Mouse (Mus musculus): Measurements from ENCODE around the gene Anapc13.

Gene Anapc13

DNA sequence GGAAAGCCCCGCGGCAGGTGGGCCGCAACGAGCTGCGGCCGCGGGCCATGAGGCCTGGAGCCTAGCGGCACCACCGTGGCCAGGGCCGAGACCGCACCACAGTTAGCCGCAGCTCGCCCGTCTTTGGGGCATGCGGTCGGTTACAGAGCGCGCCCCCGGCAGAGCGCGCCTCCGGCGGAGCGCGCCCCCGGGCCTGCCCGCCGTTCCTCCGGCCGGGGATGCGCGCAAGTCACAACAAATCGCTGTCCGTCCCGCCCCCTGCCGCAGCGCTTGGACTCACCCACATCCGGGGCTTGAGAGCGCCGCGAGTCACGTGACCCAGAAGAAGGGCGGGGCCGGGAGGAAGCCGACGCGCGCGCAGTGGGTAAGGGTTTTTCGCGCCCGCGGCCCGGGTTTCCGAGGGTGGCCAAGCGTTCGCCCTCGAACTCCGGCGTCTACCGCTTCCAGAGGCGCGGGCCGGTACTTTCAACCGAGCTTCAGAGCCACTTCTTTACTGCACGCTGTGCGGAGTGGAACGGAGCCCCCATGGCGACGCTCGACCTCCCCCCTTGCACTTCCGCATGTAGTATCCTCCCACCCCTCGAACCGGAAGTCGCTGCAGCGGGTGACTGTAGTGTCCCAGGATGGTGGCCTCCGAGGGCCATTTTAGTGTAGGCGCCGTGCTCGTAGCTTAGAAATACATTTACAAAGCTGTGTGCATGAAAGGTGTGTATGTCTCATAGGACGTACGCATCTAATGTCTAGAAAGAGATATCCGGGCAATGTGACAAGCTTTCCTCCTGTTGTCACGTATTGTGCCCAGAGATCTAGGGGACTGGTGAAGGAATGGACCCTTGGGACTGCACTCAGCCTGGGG, at the start of gene Anapc13, which contains the start of gene Cep63:
Anapc13 (plus strand) TSS at position 314 of the 856 bp plus-strand sequence.
Cep63 (minus strand) TSS at position 552 of the 856 bp plus-strand sequence.
- peak; percentile 96 for DNase-seq (ENCODE audit: low spot score in 2 of 2)

DNA sequence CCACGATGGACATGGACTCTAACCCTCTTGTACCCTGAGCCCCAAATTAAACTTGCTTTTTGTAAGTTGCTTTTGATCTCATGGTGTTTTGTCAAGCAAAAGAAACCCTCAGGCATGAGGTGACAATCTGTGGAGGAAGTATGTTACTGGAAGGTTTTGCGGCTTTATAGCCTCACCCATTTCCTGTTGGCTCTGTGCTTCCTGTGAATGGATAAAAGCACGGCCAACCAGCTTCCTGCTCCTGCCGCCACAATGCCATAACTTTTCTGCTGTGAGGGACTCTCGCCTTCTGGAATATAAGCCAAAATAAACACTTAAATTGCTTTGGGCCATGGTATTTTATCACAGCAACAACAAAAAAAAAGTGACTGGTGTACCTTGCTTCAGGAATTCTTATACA, 48.6 kb upstream of the Anapc13 start:
- no peak for DNase-seq (ENCODE audit: low spot score in 2 of 2)

DNA sequence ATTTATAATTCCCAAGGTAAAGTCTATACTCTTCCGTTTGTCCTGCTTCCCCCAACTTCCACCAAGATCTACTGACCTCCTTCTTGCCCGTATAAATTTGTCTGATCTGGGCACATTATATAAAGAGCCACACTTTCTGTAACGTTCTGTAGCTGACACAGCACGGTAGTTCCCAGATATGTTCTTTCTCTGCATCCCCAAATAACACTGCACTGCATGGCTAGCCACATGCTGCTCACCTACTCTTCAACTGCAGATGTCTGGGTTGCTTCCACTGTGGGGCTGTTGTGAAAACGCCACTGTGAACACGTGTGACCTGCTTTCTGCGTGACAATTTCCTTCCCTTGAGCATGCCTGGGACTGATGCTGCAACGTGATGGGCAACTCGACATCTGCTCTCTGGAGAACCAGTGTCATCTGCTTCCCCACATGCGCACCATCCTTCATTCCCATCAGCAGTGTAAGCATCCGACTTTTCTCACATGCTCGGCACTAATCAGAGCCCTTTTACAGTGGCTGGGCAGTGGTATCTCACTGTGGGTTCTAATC, 44.1 kb upstream of the Anapc13 start:
- DNase-seq (ENCODE audit: low spot score in 2 of 2), result peak; percentile 20 to 34

DNA sequence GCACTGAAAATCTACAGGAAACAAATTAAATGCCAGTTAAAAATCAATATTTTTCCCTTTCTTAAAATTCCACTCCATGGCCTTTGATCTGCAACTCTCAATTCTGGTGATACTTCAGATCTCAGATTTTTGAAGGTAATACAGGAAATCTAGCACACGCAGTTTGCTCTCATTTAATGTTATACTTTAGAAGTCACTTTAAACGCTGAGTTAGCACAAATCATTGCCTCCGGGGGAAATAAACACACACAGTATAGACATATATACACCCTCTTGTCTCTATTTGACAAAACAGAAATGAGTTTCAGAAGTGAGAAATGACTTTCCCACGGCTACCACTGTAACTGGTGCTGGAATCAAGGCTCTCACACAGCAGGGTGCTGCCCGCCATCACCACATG, 38.7 kb upstream of the Anapc13 start:
- DNase-seq (ENCODE audit: low spot score in 2 of 2), result no peak

DNA sequence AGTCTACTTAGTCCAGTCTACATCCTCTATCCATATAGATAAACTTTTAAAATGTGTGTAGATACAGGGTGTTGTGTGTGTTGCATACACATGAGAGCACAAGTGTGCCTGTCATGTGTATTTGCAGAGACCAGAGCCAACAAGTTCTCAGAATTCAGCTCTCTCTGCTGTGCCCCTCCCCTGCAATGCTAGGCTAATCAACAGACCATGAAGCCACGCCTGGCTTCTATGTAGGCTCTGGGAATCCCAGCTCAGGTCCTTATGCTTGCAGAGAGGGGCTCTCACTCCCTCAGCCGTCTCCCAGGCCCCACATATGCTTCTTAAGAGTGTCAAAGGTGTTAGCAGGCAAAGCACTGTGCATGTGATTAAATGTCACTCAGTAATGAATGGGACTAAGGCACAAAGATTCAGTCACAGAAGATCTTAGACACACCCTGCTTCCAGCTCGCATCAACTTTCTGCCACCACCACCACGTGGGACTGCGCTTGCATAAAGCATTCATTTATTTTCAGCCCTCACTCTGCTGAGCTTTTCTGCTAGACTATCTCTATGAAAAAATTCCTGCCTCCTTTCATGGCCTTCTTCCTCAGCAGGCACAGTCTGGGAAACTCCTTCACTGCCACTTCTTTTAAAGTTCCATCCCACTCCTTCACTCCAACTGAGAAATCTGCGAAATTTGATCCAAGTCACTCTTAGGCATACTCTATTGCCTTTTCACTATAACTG, 31.3 kb upstream of the Anapc13 start:
- DNase-seq (ENCODE audit: low spot score in 2 of 2), result peak in 1 of 2 experiments; percentile 37

DNA sequence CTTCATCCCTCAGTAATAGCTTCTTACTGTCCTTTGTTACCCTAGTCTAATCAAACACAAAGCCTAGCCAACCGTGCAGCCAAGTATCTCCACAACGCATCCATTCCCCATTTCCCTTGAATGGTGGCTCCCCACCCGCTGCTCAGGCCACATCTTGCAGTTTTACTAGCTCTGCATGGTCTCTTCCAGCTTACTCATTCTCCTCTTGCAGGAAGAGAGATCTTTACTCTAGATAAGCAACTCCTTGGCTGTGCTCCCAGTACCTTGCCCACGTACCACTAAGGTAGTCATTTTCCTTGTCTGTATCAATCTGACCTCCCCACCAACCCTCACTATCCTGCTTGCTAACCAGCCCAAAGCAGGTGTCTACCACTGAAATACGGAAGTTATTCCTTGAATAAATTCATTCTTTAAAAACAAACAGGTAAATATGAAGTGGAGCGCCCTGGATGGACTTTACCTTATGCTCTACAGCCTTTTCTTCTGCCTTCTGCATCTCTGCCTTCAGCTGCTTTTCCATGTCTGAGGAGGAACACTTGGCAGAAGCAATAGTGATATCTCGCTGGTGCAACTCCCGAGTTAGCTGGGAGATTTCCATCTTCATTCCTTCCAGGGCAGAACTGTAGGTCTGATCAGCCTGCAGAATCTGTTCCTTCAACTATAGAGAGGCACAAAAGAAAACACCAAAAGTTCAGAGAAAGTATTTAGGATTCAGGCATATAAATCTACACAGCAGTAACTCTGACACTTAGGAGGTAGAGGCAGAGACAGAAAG, 30.2 kb upstream of the Anapc13 start:
- no peak for DNase-seq (ENCODE audit: low spot score in 2 of 2)

DNA sequence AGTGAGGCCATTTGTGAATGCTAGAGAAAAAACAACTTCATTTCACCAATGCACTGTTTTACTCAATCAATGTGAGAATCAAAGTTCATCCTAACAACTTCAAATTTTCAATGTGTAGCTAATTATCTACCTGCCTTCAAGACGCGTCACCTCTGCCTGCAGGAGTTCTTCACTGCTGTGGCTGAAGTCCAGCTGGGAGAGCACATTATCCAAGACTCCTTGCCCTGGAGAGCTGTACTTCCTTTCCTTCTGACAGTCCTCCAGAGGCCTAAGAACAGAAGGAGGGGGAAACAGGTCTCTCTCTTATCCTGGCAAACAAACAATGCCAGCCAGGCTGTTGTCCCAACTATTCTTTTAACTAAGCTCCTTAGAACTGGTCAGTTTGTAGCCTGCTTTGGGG, 24.9 kb upstream of the Anapc13 start:
- no peak for DNase-seq (ENCODE audit: low spot score in 2 of 2)

DNA sequence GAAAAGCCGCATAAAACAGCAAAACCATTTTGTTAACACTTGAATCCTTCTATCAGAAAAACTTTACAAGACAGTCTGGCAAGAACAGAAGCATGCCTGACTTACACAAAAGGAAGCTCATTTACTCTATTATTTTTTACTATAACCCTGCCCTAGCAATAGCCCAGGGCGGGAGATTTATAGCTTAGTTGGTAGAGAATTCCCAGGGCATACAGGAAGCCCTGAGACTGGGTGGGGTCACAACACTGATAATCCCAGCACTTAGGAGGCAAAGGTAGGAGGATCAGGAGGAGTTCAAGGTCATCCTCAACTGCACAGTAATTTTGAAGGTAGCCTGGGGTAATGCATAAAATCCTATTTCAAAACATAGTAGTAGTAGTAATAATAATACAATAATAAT, 24.4 kb upstream of the Anapc13 start:
- no peak for DNase-seq (ENCODE audit: low spot score in 2 of 2)

DNA sequence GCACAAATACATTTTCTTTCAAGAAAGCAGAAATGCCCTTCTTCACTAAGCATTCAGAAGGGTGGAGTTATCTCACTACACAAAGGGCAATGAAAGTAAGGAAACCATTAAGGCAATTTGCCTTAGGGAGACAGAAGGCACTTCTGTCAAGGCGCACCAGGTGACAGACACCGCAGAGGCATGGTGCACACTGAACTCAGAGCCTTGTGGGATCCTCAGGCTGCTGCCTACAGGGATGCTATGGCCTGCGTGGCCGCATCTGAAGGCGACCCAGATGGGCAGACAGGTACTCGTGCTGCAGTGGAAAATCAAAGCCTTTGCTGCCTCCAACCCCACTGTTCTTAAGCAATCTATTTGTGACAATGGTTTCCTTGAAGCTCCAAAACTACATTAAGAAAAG, 20.9 kb upstream of the Anapc13 start:
- DNase-seq (ENCODE audit: low spot score in 2 of 2), result no peak

DNA sequence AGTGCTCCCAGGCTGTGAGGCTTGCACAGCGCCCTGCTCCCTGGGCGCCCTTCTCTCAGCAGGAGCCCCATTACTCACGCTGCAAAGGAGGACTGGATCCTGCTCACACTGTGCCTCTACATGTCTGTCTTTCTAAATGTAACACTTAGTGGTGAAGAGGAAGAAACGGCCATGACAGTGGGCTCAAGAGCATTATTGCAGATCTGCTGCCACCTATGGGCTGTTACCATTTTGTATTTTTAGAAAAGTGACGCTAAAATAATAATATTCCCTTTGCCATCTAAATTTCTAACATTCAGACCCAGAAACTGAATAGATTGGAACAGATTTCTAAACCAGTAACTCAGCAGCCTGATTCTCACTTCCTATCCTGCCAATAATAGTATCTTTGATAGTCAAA, 18.6 kb upstream of the Anapc13 start:
- no peak for DNase-seq (ENCODE audit: low spot score in 2 of 2)

DNA sequence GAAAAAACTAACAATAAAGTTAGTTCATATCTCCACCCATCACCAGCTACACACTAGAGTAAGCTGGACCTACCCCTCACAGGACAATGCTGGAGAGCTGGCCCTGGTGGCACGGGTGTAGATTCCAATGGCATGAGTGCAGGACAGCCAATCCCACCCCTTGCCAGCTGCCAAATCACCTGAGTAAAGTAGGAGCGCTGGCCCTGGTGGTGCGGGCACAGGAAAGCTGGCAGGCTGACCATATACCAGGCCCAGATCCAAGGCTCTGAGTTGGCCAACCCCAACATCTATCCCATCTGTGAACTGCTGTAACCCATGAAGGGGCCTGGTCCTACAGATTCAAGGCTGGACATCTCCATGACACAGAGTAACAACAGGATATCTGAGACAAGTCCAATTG, 16.9 kb upstream of the Anapc13 start:
- DNase-seq (ENCODE audit: low spot score in 2 of 2), result no peak

DNA sequence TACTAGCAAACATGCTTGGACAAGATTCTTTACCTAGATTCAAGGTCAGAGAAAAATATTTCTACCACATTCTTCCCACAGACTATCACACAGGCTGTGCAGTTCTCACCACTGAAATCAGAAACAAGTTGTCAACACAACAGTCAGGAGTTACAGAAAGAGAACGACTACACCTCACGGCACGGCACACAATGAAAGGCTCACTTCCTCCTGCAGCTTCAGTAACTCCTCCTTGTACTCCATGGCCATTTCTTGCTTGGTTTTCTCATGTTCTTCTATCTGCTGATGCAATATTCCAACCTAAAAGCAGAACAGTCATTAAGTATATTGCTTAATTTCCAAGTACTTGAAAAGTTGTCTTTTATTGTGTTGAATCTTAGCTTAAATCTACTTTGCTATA, 11.0 kb upstream of the Anapc13 start:
- no peak for DNase-seq (ENCODE audit: low spot score in 2 of 2)

DNA sequence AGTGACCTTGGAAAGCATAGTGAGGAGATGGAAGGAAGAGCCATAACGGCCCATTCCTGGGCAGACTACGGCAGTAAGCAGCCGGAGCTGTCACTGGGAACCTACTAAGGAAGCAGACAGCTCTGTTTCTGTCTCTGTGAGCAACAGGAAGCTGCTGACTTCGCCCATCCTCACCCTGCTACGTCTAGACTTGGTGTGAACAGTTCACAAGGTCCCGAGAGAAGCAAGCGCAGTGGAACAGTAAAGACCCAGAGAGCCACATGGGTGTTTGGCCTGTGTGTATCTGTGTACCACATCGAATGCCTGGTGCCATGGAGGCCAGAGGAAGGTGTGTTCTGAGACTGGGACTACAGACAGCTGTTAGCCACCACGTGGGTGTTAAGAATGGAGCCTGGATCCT, 9.8 kb upstream of the Anapc13 start:
- no peak for DNase-seq (ENCODE audit: low spot score in 2 of 2)

DNA sequence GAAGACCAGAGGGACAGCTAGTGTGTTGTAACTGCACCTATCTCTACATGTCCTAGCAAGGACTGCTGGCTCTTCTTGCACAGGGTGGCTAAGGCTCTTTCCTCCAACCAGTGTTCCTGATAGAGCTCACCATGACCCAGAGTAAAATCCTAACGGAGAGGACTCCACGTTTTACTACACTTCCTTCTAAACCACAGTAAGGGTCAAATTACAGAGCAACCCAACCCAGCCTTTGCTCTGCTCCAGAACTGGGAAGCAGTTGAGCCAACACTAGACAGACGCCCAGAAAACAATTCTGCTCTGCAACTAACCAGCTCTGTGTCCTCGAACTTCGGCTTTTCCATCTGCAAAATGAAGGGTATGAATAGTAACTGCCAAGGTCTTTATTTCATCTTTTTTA, 4.7 kb upstream of the Anapc13 start:
- no peak for DNase-seq (ENCODE audit: low spot score in 2 of 2)

DNA sequence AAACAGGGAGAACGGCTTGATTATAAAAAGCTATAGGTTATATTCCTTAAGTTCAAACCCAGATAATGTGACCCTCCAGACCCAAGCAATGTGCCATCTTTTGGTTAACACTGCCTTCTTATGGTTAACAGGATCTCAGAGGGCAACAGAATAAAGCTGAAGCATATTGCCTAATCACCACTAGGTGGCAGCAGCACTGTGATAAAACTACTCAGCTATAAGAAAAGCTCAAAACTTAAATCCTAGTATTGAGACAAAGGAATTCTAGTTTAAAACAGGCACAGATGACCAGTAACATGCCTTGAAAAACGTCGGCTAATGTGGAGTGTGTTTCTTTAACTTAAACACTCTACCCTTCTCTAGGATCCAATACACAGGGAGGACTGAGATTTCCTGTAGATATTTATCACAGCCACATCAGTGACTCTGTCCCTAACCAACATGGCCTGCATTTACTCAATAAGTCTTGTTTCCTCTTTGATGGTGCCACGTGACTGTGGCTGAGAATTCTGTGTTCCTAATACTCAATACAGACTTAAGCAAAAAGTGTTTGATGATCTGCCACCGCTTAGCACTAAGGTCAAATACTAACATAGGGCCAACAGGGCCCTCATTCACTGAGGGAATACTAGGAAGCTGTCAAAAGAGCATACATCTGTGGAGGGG, 3.8 kb upstream of the Anapc13 start:
- no peak for DNase-seq (ENCODE audit: low spot score in 2 of 2)

DNA sequence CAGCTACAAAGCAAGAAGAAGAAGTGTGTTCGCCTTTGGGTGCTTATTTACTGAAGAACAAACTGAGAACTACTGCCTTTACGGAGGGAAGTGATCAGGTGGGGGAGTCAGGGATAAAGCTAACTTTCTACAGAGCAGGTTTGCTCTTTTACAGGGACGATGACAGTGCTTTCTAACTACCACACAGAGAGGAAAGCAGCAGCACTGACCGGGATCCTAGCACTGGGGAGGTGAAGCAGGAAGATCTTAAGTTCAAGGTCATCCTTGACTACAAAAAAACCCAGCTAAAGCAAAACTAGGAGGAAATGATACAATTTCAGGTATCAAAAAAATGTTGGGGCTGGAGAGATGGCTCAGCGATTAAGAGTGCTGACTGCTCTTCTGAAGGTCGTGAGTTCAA, 3.2 kb upstream of the Anapc13 start:
- no peak for DNase-seq (ENCODE audit: low spot score in 2 of 2)

DNA sequence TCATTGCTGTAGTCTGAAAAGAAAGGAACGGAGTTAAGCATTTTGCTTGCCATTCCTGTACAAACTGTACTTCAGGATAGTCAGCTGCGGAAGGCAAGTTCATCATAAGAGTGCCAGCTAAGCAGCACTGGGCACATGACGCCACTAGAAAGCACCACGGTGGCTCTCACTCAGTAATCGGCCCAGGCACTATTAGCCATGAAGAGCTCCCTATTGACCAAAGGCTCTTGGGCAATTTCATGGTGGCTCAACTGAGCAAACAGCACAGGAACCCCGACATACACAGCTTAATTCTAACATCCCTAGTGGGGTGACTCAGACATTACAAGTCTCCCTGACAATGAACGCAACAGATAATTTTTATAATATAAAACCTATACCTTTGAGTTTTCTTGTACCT, 2.5 kb upstream of the Anapc13 start:
- no peak for DNase-seq (ENCODE audit: low spot score in 2 of 2)

DNA sequence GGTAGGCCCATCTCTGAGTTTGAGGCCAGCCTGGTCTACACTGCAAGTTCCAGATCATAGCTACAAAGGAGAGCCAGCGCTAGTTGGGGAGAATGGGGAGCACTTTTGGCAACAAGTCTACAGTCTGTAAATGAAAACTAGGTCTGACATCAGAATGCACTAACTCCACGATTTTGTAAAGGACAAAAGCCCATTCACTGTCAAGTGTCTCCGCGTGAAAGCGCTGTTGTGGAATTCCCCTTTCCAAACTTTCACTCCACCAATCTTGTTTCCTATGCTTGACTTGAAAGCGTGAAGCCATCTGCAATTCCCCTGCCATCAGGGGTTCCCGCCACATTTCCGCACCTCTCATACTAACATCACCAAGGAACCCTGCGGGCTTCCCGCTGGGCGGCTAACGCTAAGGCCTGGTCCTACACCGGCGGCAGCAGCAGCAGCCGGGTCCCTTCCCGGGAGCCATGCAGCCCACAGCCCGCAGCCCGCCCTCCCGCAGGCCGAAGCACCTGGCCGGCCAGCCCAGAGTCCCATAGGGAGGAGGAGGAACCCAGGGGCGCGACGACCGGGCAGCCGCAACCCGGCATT, 604 bp upstream of the Anapc13 start:
- DNase-seq (ENCODE audit: low spot score in 2 of 2), result no peak

DNA sequence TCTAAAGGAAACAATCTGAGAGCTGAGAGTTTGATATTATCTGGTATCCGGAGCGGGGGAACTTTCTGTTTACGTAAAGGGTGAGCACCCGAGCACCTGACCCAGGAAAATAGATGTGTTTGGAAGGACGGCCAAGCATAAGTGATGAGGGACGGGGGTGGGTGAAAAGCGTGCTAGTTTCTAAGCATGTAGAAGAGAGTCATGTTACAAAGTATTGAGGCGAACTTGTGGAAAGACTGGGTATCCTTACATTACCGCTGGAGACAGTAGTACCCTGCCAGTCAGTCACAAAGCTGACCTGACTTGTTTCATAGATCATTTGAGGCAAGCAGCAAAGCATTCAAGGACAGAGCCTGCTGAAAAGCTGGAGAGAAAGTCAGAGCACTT, 736 bp downstream of the Anapc13 start:
- DNase-seq (ENCODE audit: low spot score in 2 of 2), result no peak

DNA sequence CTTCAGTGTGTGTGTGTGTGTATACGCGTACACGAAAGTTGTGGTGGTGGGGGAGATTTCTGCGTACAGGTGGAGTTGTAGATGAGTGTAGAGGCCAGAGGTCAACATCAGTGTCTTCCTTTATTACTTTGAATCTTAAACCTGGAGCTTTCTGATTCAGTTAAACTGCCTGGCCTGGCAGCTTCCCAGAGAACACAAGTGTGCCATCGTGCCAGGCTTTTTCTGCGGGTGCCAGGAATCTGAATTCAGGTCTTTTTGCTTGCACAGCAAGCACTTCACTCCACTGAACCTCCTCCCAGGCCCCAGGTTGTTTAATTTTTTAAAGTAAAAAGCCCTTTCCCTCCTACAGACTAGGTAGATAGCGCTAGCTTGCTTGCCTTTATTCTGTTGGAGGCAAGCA, 1.3 kb downstream of the Anapc13 start:
- DNase-seq (ENCODE audit: low spot score in 2 of 2), result no peak

DNA sequence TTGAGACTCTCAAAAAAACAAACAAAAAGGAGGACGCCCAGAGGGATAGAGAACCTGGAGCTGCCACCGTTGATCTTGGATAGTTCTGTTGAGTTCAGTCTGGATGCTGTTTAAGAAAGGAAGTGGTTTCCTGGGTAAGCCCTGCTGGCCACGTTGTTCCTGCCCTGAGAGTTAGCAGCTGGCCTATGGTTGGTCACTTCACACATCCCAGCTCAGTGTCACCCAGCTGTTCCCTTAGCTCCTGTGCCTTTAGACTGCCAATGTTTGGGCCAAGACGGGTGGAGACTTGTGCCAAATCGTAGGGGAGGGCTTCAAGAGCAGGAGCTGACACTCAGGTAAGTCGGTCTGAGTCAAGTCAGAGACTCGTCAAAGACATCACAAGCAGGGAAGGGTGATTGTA, 3.0 kb downstream of the Anapc13 start:
- no peak for DNase-seq (ENCODE audit: low spot score in 2 of 2)
